Mouse (Mus musculus) forebrain, embryonic 14.5 days (tissue): ENCODE results near the gene Myo1d. TPM values are rescaled to one million over a fixed set of nuclear protein-coding genes. Genes with fewer than 3 reads are reported as not detected.

Source experiments
- ATAC-seq: fragments of 200-750 bp; cut with Nextera tagmentation; 2 replicates; pipeline ENCODE4 v1.8.0; 2017; ENCODE audit warnings: mild to moderate bottlenecking, moderate library complexity
- DNase-seq: peaks from one replicate; pipeline ENCODE4 v3.0.0-alpha.2; 2015; ENCODE audit warnings: low spot score
- H3K27ac ChIP-seq: fragments of 300-500 bp; sonication (generic); 2 replicates; pipeline ENCODE4 v1.5.1; 2014; ENCODE audit warnings: low read depth, mild to moderate bottlenecking, control low read depth, low read length, moderate library complexity
- H3K27me3 ChIP-seq: fragments of 300-500 bp; sonication (generic); replicated peaks from 2 replicates; pipeline ENCODE4 v1.6.1; 2014; ENCODE audit warnings: low read length, control low read depth, mixed read lengths; ENCODE audit not compliant: control insufficient read depth, insufficient read depth
- H3K36me3 ChIP-seq: fragments of 300-500 bp; sonication (generic); 2 replicates; pipeline ENCODE4 v1.6.1; 2014; ENCODE audit warnings: low read length, control low read depth; ENCODE audit not compliant: control insufficient read depth, insufficient read depth
- H3K4me1 ChIP-seq: fragments of 300-500 bp; sonication (generic); 2 replicates; pipeline ENCODE4 v1.6.1; 2014; ENCODE audit warnings: antibody characterized with exemption, low read length, control low read depth; ENCODE audit not compliant: control insufficient read depth, insufficient read depth
- H3K4me2 ChIP-seq: fragments of 300-500 bp; sonication (generic); 2 replicates; pipeline ENCODE4 v1.6.1; 2014; ENCODE audit warnings: mild to moderate bottlenecking, control low read depth, low read length
- H3K4me3 ChIP-seq: fragments of 300-500 bp; sonication (generic); 2 replicates; pipeline ENCODE4 v1.5.1; 2014; ENCODE audit warnings: low read depth, low read length, control low read depth
- H3K9ac ChIP-seq: fragments of 300-500 bp; sonication (generic); 2 replicates; pipeline ENCODE4 v1.6.1; 2014; ENCODE audit warnings: mild to moderate bottlenecking, low read length, control low read depth, moderate library complexity
- H3K9me3 ChIP-seq: fragments of 300-500 bp; sonication (generic); replicated peaks from 2 replicates; pipeline ENCODE4 v1.6.1; 2016; ENCODE audit warnings: low read length, control low read depth, mixed read lengths; ENCODE audit not compliant: control insufficient read depth
- WGBS: fragments of 180-500 bp; shearing (Covaris S2); extraction: QIAGEN DNeasy Blood & Tissue Kit; methylation state at CpG from one replicate; pipeline ENCODE4 v1.1.7; 2014; 5-methylcytosine and 5-hydroxymethylcytosine counted together
- polyA plus RNA-seq: library from polyadenylated mRNA; unstranded; fragments of >200 nt; fragmentation: Nextera tagmentation; extraction: Ambion mirVana; gene quantifications from 2 replicates; pipeline ENCODE4 v1.2.1, GENCODE M21; 2014

The Myo1d gene
- polyA plus RNA-seq, 1 experiment from 2014 or later = 1.3 TPM

DNA sequence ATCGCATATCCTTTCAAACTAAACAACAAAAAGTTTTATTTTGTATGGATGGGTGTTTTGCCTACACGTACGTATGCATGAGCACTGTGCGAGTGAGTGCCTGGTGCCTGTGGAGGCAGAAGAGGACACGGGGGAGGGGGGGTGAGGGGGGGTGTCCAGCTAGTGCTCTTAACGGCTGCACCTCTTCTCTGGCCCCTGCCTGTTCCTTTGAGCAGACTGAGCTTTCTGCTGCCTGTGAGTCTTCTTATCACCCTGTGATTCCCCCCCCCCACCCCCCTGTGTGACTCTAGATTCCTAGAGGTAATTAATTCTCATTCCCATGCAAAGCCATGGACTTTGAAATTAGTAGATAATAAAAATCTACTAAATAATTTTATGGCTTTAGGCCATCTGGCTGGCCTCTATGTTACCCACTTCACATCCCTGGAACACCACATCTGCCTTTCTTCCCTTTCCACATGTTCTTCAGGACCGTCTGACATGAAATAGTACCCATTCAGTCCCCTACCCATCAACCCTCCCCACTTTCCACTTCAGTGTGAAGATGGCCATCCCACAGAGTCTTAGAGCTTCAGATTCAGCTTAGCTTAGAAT is 9.9 kb upstream of the Myo1d start:
- H3K9ac ChIP-seq = no peak overlapping the region
- DNase-seq (no peak), ATAC-seq (no peak)
- no peak overlapping the region for H3K4me3 ChIP-seq
- WGBS = 60% methylated on average over 7 of the region's 7 CpGs
- H3K4me1 ChIP-seq = no peaks in the 10 kb centered on the region
- H3K27me3 ChIP-seq = no peaks in the 10 kb centered on the region
- no peak overlapping the region for H3K27ac ChIP-seq
- no peaks in the 10 kb centered on the region for H3K9me3 ChIP-seq
- H3K36me3 ChIP-seq = no peaks in the 10 kb centered on the region
- no peak overlapping the region for H3K4me2 ChIP-seq

DNA sequence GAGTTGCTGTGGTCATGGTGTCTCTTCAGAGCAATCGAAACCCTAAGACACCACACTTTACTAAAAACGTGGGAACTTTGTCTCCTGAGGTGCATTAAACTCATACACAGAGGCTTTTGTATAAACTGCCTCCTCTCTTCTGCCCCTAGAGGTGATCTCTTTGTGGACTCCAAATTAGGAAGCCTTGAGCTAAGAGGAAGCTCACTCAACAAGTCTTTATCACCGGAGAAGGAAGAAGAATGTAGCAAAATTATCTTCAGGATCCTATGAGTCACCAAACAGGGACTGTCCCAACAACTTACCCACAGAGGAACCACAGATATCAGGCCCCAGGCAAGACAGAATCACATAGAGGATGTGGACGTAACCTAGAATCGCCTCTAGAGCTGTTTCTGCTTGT is 5.8 kb upstream of the Myo1d start:
- 87% methylated on average over 5 of the region's 5 CpGs for WGBS
- no peaks in the 10 kb centered on the region for H3K4me1 ChIP-seq
- H3K36me3 ChIP-seq = no peaks in the 10 kb centered on the region
- H3K27ac ChIP-seq = no peak overlapping the region
- ATAC-seq = no peak
- no peaks in the 10 kb centered on the region for H3K27me3 ChIP-seq
- H3K9me3 ChIP-seq = no peaks in the 10 kb centered on the region
- no peak for DNase-seq
- H3K9ac ChIP-seq = no peak overlapping the region
- no peak overlapping the region for H3K4me2 ChIP-seq
- no peak overlapping the region for H3K4me3 ChIP-seq

DNA sequence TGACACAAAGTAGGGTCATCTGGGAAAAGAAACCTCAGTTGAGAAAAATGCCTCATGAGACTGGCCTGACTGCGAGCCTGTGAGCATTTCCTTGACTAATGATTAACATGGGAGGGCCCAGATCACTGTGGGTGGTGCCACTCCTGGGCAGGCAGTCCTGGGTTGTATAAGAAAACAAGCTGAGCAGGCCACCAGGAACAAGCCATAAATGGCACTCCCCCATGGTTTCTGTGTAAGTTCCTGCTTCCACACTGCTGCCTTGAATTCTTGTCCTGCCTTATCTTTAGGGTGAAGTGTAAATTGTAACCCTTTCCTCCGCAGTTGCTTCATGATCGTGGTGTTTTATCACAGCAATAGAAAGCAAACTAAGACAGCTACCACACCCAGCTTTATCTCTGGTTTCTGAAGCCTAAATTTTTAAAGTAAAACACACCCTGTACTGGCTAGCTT is 4.5 kb upstream of the Myo1d start:
- Histone ChIP-seq H3K27me3 (0 out of 2 replicates have a peak, but pooled peaks cover 3% of the 10 kb centered on the region), H3K9me3 (no peaks in the 10 kb centered on the region), H3K9ac (no peak overlapping the region), H3K4me3 (no peak overlapping the region), H3K4me2 (no peak overlapping the region), H3K36me3 (no peaks in the 10 kb centered on the region), H3K27ac (no peak overlapping the region), H3K4me1 (no peaks in the 10 kb centered on the region)
- DNase-seq (no peak), ATAC-seq (no peak)
- WGBS = 61% methylated on average over 3 of the region's 3 CpGs

DNA sequence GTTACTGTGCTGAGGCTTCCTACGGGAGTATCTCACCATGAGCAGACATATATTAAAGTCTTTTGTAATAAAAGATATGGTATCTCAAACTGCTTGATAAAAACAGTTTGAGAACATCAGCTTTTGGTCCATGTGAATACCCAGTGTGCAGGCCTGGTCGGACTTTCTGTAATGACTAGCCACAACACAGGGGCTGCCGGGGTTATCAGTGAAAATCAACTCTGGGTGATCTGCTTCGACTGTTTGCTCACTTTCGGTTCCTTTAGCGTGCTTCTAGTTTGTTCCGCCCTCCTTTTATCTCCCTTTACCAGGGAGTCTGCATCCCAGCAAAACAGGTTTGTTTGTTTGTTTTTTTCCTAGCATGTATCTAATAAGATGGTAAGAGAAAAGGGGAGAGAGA is 3.6 kb upstream of the Myo1d start:
- no peaks in the 10 kb centered on the region for H3K9me3 ChIP-seq
- ATAC-seq = no peak
- WGBS = 89% methylated on average over 7 of the region's 7 CpGs
- H3K4me1 ChIP-seq = no peaks in the 10 kb centered on the region
- H3K4me2 ChIP-seq = no peak overlapping the region
- no peak overlapping the region for H3K4me3 ChIP-seq
- H3K36me3 ChIP-seq = no peaks in the 10 kb centered on the region
- no peak for DNase-seq
- 0 out of 2 replicates have a peak, but pooled peaks cover 4% of the 10 kb centered on the region for H3K27me3 ChIP-seq
- no peak overlapping the region for H3K9ac ChIP-seq
- no peak overlapping the region for H3K27ac ChIP-seq

DNA sequence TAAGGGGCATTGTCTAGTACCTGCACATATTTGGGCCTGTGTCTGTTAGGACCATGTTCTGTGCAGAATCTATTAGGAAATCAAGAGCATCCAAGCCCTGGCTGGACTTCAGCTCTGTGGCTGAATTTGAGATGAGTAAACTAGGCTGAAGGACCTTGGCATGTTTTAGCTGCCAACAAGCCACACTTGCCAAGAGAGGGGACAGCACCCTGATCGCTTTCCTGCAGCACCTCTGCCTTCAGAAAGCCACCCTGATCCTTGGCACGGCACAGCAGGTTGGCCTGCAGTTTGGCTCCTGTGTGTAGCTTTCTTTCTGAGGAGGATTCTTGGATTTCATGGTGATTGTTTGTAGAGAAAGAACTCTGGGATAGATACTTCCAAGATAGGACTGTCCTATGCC is 1.7 kb upstream of the Myo1d start:
- H3K27ac ChIP-seq = no peak overlapping the region
- H3K36me3 ChIP-seq = no peaks in the 10 kb centered on the region
- no peak overlapping the region for H3K4me2 ChIP-seq
- no peak for ATAC-seq
- DNase-seq = no peak
- H3K9me3 ChIP-seq = no peaks in the 10 kb centered on the region
- H3K27me3 ChIP-seq = 0 out of 2 replicates have a peak, but pooled peaks cover 7% of the 10 kb centered on the region
- H3K4me1 ChIP-seq = no peaks in the 10 kb centered on the region
- no peak overlapping the region for H3K9ac ChIP-seq
- H3K4me3 ChIP-seq = no peak overlapping the region
- 92% methylated on average over 2 of the region's 2 CpGs for WGBS

DNA sequence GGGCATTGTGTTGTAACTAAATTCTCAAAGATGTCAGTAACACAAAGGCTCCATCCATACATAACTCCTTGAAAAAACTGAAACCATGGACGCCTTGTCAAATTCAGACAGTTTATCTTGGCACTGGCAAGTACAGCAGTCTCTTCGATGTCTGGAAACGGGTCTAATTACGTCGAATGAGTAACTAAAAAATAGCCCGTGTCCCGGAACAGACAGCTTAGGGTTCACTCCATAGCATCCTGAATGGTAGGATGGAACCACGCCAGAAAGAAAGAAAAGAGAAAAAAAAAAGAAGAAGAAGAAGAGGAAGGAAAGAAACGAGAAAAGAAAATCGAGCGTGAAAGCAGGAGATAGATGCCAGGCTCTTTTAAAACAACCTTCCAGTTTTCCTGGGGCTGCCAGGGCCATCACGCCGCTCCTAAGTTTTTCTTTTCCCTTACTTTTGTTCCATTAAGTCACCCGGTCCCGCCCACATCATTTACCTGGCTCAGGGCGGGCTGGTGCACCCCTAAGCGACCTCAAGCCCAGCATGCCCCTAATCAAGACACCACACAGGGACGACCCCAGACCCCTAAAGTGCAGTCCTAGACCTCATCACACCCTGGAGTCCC is 804 bp downstream of the Myo1d start:
- Histone ChIP-seq H3K4me2 (peak overlapping the region; percentile 78), H3K36me3 (no peaks in the 10 kb centered on the region), H3K9ac (peak overlapping the region; percentile 67; the same call in 1 of the 2 replicates), H3K4me1 (no peaks in the 10 kb centered on the region), H3K4me3 (peak overlapping the region; percentile 63), H3K27ac (no peak overlapping the region), H3K27me3 (0 out of 2 replicates have a peak, but pooled peaks cover 7% of the 10 kb centered on the region), H3K9me3 (no peaks in the 10 kb centered on the region)
- 5% methylated on average over 18 of the region's 18 CpGs for WGBS
- peak; percentile 33 for DNase-seq
- ATAC-seq = no peak; the same call in 1 of the 2 replicates

DNA sequence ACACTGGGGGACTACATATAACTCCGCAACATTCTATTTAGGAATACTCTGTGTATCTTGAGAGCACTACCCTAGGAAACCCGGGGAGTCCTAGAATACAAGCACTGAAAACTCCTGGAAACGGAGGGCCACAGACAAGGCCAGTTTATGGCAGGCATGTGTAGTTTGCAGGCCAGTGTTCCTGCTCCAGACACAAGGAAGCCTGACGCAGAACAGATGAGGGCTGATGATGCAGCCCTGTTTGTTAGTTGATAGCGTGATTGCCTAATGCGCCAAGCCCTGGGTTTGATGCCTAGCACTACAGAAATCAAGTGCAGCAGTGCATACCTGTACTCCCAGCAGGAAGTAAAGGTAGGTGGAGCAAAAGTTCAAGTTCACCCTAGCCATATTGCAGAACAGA is 1.7 kb downstream of the Myo1d start:
- no peaks in the 10 kb centered on the region for H3K9me3 ChIP-seq
- DNase-seq (no peak), ATAC-seq (no peak)
- no peak overlapping the region for H3K9ac ChIP-seq
- no peaks in the 10 kb centered on the region for H3K4me1 ChIP-seq
- WGBS = 70% methylated on average over 6 of the region's 6 CpGs
- no peak overlapping the region for H3K4me2 ChIP-seq
- 0 out of 2 replicates have a peak, but pooled peaks cover 7% of the 10 kb centered on the region for H3K27me3 ChIP-seq
- no peaks in the 10 kb centered on the region for H3K36me3 ChIP-seq
- no peak overlapping the region for H3K27ac ChIP-seq
- no peak overlapping the region for H3K4me3 ChIP-seq

DNA sequence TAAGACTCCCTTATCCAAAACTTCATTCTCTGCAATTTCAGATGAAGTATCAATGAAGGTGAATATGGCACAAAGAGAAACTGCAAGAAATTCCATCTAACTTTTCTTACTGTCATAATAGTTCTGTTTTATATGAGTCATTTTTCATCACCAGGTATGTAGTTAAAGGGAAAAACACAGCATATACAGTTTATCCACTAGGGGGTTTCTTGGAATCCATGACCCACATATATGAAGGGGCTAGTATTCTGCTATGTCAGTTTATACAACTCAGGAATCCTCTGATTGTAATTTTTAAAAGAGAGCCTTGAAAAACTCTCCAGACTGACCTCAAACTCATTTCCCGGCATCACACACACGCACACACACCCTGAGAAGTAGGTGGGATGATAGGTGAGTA is 2.1 kb downstream of the Myo1d start:
- H3K4me1 ChIP-seq = no peaks in the 10 kb centered on the region
- DNase-seq (peak; percentile 30), ATAC-seq (no peak)
- H3K27me3 ChIP-seq = 0 out of 2 replicates have a peak, but pooled peaks cover 7% of the 10 kb centered on the region
- 89% methylated on average over 2 of the region's 2 CpGs for WGBS
- no peaks in the 10 kb centered on the region for H3K9me3 ChIP-seq
- no peak overlapping the region for H3K27ac ChIP-seq
- H3K4me2 ChIP-seq = no peak overlapping the region
- no peaks in the 10 kb centered on the region for H3K36me3 ChIP-seq
- no peak overlapping the region for H3K4me3 ChIP-seq
- H3K9ac ChIP-seq = no peak overlapping the region

DNA sequence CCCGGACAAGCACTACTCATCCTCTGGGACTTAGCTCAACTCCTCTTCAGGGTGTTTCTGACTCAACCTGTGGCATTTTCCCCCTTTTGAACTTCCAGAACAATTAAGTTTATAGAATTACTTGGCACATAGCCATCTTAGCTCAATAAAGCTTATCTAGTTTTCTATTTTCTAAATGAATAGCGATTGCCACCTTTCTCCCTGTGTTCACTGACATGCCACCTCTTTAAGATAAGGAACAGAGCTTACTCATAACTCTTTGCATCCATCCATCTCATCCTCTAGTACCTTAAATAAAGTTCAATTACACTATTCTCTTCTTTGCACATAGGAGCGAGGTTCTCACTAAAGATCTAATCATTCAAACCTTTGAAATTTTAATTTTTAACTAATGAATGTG is 4.3 kb downstream of the Myo1d start:
- no peaks in the 10 kb centered on the region for H3K36me3 ChIP-seq

More for the DNA sequence above, 4.3 kb downstream of the Myo1d start:
- Histone ChIP-seq H3K4me3 (no peak overlapping the region), H3K27ac (no peak overlapping the region), H3K4me2 (no peak overlapping the region), H3K27me3 (0 out of 2 replicates have a peak, but pooled peaks cover 7% of the 10 kb centered on the region), H3K9ac (no peak overlapping the region), H3K9me3 (no peaks in the 10 kb centered on the region), H3K4me1 (no peaks in the 10 kb centered on the region)
- ATAC-seq = no peak
- WGBS = 73% methylated on average over 3 of the region's 3 CpGs
- DNase-seq = no peak
